Mouse (Mus musculus): ENCODE data around the gene Rras2.

GRCm38 (mm10) chr7:114083088-114083487 lies 34.5 kb downstream of the Rras2 start:
- TF ChIP-seq CTCF (IDR thresholded peaks at IDR 0.05; ENCODE audit: low read depth, low read length) (no peak), POLR2A (IDR thresholded peaks at IDR 0.05; ENCODE audit: extremely low read depth, insufficient read depth, low read length) (no peak)

Measured in liver, adult 2 months (tissue).